Mouse (Mus musculus): ENCODE results near the gene Gdpd5.

Gene Gdpd5

DNA sequence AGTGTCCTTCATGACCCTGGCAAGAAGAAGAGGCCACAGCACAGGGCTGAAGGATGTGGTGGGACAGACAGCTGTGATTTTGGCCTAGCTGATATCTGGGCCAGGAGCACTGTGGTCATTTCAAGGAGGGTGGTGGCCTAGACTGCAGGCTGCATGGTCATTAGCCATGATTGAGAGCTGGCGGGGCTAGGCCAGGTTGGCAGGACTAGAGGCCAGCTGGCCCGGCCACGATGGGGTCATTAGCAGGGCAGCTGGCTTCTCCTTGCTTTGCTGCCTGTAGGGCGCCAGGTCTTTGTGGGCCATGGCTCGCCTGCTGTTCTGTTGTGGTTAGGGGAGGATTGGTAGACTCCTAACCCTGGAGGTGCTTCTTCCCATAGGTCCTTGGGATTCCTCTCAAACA, 4.8 kb downstream of the Gdpd5 start:
- Histone ChIP-seq H3K36me3 (ENCODE audit: control insufficient read depth, insufficient read depth, low read length, poor library complexity, severe bottlenecking) (no peaks in the 10 kb centered on the region), H3K27me3 (ENCODE audit: control insufficient read depth, insufficient read depth, low read length, poor library complexity, severe bottlenecking) (no peaks in the 10 kb centered on the region)
- no peak for DNase-seq (ENCODE audit: low read depth, low spot score)

DNA sequence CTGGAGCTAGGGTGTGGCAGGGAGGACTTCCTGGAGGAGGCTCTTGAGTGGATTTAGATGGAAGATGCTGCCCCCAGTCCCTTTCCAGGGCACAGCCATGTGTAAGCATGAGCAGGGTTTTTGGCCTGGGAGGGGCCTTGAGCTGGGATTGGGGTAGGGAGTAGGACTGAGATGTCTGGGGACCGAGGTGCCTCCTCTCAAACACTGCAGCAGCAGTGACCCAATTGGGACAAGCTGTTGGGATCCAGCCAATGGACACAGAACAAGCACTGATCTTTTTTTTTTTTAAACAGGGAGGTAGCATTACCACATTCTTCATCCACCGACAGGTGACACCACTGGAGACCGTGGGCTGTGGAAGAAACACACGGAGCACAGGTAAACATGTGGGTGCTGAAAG, 5.6 kb downstream of the Gdpd5 start:
- no peaks in the 10 kb centered on the region for H3K27me3 ChIP-seq (ENCODE audit: control insufficient read depth, insufficient read depth, low read length, poor library complexity, severe bottlenecking)
- H3K36me3 ChIP-seq (ENCODE audit: control insufficient read depth, insufficient read depth, low read length, poor library complexity, severe bottlenecking) = no peaks in the 10 kb centered on the region
- no peak for DNase-seq (ENCODE audit: low read depth, low spot score)

DNA sequence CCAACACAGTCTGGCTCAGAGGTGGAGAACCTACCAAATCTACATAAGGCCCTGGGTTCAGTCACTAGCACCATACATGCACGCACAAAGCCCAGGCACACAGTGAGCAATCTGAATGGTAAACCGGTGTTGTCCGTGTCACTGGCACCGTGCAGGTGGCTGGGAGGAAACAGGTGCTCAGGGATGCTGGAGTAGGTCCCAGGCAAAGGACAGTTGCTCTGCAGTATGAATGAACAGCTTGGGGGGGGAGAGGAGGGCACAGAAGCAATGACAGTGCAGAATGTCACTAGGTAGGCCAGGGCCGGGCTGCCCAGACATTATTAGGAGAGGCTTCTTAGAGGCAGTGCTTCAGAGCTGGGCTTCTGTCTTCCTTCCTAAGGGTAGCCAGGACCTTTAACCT, 6.1 kb downstream of the Gdpd5 start:
- no peak for DNase-seq (ENCODE audit: low read depth, low spot score)
- Histone ChIP-seq H3K36me3 (ENCODE audit: control insufficient read depth, insufficient read depth, low read length, poor library complexity, severe bottlenecking) (no peaks in the 10 kb centered on the region), H3K27me3 (ENCODE audit: control insufficient read depth, insufficient read depth, low read length, poor library complexity, severe bottlenecking) (no peaks in the 10 kb centered on the region)

DNA sequence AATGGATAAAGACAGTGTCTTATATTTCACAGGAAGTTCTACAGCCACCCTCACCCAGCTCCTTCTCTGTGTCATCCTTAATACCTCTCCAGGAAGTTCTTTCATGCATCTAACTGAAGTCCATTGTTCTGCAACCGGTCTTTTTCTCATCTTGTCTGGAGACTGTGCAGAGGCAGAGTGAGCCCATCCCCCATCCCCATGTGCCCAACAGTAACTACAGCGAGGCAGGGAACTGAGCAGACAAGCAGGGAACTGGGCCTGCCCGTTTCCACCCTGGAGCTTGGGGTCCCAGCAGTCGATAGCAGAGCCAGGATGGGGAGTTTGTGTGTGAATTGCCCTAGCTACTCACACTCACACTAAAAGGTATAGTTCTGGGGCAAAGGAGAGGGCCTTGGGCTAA, 9.3 kb downstream of the Gdpd5 start:
- no peaks in the 10 kb centered on the region for H3K36me3 ChIP-seq (ENCODE audit: control insufficient read depth, insufficient read depth, low read length, poor library complexity, severe bottlenecking)
- no peak for DNase-seq (ENCODE audit: low read depth, low spot score)

DNA sequence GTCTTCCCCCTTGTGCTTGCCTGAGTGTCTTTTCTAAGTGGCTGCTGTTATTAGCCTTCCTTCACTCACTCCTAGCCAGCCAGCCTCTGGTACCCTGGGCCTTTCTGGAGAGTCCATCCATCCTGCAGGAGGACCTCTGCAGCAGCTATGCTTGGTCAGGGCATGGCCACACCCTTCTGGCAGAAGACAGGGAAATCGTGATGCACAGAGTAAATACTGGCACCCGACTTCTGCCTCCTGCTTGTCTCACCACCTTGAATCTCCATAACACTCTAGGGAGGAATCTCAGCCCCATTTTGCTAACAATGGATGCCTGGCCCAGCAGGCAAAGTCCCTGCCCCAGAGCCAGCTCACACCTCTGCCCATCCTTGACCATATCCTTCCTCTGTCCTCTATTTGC, 11.5 kb downstream of the Gdpd5 start:
- Histone ChIP-seq H3K27me3 (ENCODE audit: control insufficient read depth, insufficient read depth, low read length, poor library complexity, severe bottlenecking) (no peaks in the 10 kb centered on the region), H3K36me3 (ENCODE audit: control insufficient read depth, insufficient read depth, low read length, poor library complexity, severe bottlenecking) (no peaks in the 10 kb centered on the region)
- no peak for DNase-seq (ENCODE audit: low read depth, low spot score)

More for the DNA sequence above, 9.3 kb downstream of the Gdpd5 start:
- no peaks in the 10 kb centered on the region for H3K27me3 ChIP-seq (ENCODE audit: control insufficient read depth, insufficient read depth, low read length, poor library complexity, severe bottlenecking)

DNA sequence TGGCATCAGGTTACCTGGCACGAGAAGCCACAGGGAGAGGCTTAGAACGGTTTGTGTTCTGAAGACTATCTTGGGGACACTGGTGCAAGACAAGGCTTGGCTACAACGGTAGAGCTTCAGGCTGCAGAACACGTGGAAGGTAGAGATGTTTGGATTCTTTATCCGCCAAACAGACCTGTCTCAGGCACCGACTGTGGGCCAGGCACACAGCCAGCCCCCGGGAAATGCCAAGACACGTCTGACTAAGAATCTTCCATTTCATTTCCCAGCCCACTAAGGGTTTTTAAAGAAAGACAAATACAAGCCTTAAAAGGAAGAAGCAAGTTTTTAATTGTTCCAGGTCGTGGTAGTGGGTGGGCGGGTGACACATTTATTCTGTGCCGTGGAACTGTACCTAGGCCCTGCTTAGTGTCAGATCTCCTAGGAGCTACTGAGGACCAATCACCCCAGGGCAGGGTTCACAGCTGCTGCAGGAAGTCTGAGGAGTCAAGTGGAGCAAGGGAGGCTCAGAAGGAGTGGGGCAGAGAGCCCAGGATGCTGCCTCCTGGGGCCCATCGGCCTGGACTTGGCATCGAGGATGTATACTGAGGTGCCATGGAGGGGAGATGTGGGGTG, 12.6 kb downstream of the Gdpd5 start:
- Histone ChIP-seq H3K27me3 (ENCODE audit: control insufficient read depth, insufficient read depth, low read length, poor library complexity, severe bottlenecking) (no peaks in the 10 kb centered on the region), H3K36me3 (ENCODE audit: control insufficient read depth, insufficient read depth, low read length, poor library complexity, severe bottlenecking) (no peaks in the 10 kb centered on the region)
- no peak for DNase-seq (ENCODE audit: low read depth, low spot score)

DNA sequence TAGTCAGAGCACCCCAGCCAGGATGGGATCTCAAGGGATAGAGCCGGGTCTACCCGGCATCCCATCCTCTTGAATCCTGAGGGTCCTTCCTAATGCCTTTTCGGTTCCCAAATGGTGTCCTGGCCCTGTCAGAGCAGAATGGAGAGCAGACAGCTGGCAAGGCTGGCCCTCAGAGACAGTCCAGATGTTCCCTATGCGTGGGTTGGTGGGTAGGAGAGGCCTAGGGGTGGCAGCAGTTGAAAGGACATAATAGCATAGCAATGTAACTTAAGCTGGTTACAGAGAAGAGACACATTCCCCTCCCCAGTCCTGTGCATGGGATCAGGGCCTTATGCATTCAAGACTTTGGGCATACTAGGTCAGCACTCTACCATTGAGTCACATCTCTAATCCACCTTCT, 14.2 kb downstream of the Gdpd5 start:
- DNase-seq (ENCODE audit: low read depth, low spot score) = no peak
- H3K27me3 ChIP-seq (ENCODE audit: control insufficient read depth, insufficient read depth, low read length, poor library complexity, severe bottlenecking) = no peaks in the 10 kb centered on the region
- no peaks in the 10 kb centered on the region for H3K36me3 ChIP-seq (ENCODE audit: control insufficient read depth, insufficient read depth, low read length, poor library complexity, severe bottlenecking)

DNA sequence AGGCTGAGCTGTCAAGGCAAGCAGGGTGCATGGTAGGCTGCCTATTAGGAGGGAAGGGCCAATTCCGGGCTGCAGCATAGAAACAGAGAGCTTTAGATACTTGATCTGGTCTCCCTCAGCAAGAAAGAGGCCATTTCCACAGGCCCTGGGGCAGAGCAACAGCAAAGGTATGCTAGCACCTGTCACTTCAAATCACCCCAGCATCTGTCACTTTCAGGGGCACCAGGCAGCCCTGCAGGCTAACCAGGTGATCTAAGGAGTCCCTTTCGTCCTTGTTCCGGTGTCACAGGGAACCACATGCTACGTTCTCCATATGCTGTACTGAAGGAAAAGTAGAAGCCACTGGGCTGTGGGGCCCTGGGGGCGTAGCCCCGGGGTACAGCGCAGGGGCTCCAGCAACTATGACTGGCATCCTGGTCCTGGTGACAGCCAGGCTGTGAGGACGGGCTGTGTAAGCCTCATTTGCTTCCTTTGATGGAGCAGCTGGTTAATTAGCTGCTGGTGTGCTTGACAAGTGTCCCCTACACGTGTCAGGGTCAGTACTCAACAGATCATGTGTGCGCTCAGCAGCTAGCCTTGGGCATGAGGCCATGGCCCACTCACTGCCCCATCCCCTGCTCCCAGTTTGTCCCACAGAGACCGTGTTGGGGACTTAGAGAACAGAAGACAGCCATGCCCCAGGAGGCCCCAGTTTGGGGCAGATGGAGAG, 14.8 kb downstream of the Gdpd5 start:
- Histone ChIP-seq H3K27me3 (ENCODE audit: control insufficient read depth, insufficient read depth, low read length, poor library complexity, severe bottlenecking) (no peaks in the 10 kb centered on the region), H3K36me3 (ENCODE audit: control insufficient read depth, insufficient read depth, low read length, poor library complexity, severe bottlenecking) (no peaks in the 10 kb centered on the region)
- DNase-seq (ENCODE audit: low read depth, low spot score) = no peak

DNA sequence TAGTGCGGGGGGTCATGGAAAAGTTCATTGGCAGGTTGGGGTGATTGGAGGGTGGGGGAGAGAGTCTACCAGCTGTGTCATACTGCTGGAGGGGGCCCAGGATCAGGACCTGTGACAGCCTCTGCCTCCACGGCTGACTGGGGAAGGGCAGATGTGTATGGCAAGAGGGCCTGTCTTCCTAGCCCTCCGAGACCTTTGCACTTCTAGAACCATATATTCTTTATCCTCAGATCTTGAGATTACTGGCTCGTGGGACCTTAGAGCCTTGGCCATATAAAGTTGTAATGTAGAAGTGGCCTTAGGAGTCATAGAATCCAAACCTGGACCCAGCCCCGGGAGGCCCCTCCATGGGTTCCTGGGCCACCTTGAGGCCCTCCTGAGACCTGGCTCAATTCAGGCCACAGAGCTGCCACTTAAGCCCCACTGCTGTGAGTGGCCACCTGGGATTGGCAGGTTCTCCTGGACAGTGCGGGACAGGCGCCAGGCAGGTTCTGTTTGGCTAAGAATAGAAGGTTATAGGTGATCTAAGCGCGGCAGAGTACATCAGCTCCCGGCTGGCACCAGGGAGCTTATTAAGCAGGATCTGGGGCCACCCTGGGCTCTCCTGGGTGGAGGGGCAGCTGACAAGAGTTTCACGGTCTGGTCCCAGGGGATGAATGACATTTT, 15.9 kb downstream of the Gdpd5 start:
- DNase-seq (ENCODE audit: low read depth, low spot score) = no peak
- no peaks in the 10 kb centered on the region for H3K27me3 ChIP-seq (ENCODE audit: control insufficient read depth, insufficient read depth, low read length, poor library complexity, severe bottlenecking)
- no peaks in the 10 kb centered on the region for H3K36me3 ChIP-seq (ENCODE audit: control insufficient read depth, insufficient read depth, low read length, poor library complexity, severe bottlenecking)

DNA sequence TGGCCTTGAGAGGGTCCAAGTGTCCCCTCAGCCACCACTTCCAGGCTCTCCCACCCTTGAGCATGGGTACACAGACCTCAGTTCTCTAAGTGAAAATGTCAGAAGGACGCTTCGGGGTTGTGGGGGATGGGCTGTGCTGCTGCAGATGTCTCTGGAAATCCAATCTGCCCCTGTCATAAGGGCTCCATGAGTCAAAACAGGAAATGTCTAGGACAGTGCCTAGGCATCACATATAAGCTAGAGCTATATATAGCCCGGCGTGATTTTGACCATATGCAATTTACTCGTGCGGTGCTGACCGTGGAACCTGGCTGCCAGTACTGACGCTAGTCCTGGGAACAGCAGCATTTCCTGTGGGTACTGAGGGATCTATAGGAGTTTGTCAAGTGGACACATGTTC, 20.2 kb downstream of the Gdpd5 start:
- DNase-seq (ENCODE audit: low read depth, low spot score) = no peak
- Histone ChIP-seq H3K36me3 (ENCODE audit: control insufficient read depth, insufficient read depth, low read length, poor library complexity, severe bottlenecking) (no peaks in the 10 kb centered on the region), H3K27me3 (ENCODE audit: control insufficient read depth, insufficient read depth, low read length, poor library complexity, severe bottlenecking) (no peaks in the 10 kb centered on the region)

DNA sequence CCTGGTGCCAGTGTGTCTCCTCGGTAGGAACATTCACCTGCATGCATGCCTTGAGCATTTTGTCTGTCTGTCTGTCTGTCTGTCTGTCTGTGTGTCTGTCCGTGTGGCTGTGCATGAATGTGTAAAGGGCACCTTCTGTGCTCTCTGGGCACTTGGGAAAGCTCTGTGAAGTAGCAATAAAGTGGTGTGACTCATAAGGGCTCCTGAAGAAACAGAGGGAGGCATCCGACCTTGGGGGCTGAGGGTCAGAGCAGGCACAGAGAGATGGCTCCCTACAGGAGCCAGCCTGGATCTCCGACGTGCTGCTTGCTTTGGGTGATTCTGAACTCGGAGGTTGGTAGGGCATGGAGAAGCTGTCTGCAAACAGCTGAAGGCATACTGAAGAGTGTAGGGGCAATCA, 21.3 kb downstream of the Gdpd5 start:
- no peak for DNase-seq (ENCODE audit: low read depth, low spot score)
- no peaks in the 10 kb centered on the region for H3K27me3 ChIP-seq (ENCODE audit: control insufficient read depth, insufficient read depth, low read length, poor library complexity, severe bottlenecking)
- no peaks in the 10 kb centered on the region for H3K36me3 ChIP-seq (ENCODE audit: control insufficient read depth, insufficient read depth, low read length, poor library complexity, severe bottlenecking)

DNA sequence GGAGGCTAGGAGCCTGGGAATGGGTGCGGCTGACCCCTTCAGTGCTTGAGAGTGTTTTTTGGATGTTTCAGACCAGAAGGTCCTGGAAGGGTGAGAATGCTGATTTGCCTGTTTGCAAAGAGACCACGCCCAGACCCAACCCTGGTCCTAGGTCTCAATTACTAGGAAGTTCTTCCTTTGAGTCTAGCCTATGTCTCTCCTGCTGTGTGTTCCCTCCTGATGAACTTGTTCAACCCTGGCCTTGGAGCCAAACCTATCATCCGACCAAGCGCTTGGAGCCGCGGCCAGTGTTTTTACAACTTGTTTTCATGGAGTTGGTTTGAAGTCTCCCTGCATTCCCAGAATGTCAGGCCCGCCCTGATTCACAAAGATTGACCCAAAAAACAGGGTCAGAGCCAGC, 22.0 kb downstream of the Gdpd5 start:
- Histone ChIP-seq H3K27me3 (ENCODE audit: control insufficient read depth, insufficient read depth, low read length, poor library complexity, severe bottlenecking) (no peaks in the 10 kb centered on the region), H3K36me3 (ENCODE audit: control insufficient read depth, insufficient read depth, low read length, poor library complexity, severe bottlenecking) (no peaks in the 10 kb centered on the region)
- no peak for DNase-seq (ENCODE audit: low read depth, low spot score)

DNA sequence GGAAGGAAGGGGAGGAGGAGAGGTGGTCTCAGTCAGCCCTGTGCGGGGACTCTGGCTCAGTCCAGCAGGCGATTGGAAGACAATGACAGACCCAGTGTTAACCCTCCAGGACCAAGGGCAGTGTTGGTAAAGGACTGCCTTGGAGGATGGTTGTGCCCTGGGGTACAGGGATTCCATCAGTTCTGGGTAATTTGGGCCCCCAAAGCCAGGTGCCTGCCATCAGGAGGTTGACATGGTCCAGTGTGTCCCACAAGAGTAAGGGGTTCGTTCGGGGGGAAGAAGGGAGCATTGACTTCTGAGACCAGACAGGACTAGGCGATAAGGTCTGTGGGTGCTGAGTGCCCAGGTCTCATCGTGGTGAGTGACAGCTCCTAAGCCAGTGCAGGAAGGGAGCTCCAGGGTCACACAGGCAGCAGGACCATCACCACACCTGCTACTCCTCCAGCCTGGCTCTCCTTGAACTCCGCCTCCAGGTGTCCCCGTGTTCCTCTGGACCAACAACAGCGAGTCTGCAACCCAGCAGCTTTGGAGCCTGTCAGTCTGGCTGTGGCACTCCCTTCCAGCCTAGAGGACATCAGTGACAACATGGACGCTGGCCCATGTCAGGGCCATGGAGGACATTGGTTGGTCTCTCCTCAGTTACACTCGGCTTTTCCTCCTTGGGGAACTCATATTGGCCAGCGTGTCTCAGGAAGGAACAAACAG, 23.0 kb downstream of the Gdpd5 start:
- H3K36me3 ChIP-seq (ENCODE audit: control insufficient read depth, insufficient read depth, low read length, poor library complexity, severe bottlenecking) = no peaks in the 10 kb centered on the region
- H3K27me3 ChIP-seq (ENCODE audit: control insufficient read depth, insufficient read depth, low read length, poor library complexity, severe bottlenecking) = no peaks in the 10 kb centered on the region
- DNase-seq (ENCODE audit: low read depth, low spot score) = no peak

DNA sequence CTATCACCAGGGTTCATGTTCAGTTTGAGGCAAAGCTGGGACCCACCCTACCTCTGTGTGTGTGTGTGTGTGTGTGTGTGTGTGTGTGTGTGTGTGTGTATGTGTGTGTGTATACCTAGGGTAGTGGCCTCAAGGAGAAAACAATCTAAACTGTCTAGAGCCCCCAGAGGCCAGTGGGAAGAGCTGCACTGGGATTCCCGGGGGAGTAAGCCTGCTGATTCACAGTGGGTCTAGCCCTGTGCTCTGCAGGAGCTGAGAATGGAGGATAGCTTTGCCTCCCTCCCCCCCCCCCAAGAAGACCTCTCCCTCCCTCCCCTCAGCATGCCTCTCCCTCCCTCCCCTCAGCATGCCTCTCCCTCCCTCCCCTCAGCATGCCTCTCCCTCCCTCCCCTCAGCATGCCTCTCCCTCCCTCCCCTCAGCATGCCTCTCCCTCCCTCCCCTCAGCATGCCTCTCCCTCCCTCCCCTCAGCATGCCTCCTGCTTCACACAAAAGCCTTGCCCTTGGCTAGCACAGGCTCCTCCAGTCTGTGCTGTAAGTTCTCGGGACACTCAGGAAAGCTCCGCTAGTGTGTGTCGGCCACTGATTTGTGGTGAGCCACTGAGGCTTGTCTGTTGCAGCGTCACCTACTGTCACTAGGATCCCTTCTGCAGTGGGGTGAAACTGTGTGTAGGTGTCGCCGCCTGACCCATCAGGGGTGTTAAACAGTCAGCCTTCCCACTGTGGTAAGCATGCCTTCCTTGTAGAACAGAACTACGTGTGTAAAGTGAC, 24.4 kb downstream of the Gdpd5 start:
- DNase-seq (ENCODE audit: low read depth, low spot score) = no peak
- Histone ChIP-seq H3K27me3 (ENCODE audit: control insufficient read depth, insufficient read depth, low read length, poor library complexity, severe bottlenecking) (no peaks in the 10 kb centered on the region), H3K36me3 (ENCODE audit: control insufficient read depth, insufficient read depth, low read length, poor library complexity, severe bottlenecking) (no peaks in the 10 kb centered on the region)
